Mouse (Mus musculus) ES-E14 (cell line): ENCODE measurements around the gene Ccnk.

ENCODE experiments used
- CHD2 ChIP-seq: IDR thresholded peaks from 2 replicates; pipeline ENCODE4 v1.6.1; 2014; ENCODE audit warnings: mild to moderate bottlenecking, low read depth, low read length, inconsistent platforms
- HCFC1 ChIP-seq: IDR thresholded peaks from 2 replicates; pipeline ENCODE4 v1.6.1; 2012; ENCODE audit warnings: low read length, inconsistent platforms, borderline replicate concordance; ENCODE audit not compliant: insufficient read depth
- MAFK ChIP-seq: IDR thresholded peaks from 2 replicates; pipeline ENCODE4 v1.6.1; 2014; ENCODE audit warnings: mild to moderate bottlenecking, low read depth, low read length, inconsistent platforms; ENCODE audit not compliant: insufficient read depth
- ZC3H11A ChIP-seq: IDR thresholded peaks from 2 replicates; pipeline ENCODE4 v1.6.1; 2012; ENCODE audit warnings: low read depth, mild to moderate bottlenecking, inconsistent platforms, low read length, borderline replicate concordance
- ZNF384 ChIP-seq: IDR thresholded peaks from 2 replicates; pipeline ENCODE4 v1.6.1; 2012; ENCODE audit warnings: low read depth, low read length, inconsistent platforms

DNA sequence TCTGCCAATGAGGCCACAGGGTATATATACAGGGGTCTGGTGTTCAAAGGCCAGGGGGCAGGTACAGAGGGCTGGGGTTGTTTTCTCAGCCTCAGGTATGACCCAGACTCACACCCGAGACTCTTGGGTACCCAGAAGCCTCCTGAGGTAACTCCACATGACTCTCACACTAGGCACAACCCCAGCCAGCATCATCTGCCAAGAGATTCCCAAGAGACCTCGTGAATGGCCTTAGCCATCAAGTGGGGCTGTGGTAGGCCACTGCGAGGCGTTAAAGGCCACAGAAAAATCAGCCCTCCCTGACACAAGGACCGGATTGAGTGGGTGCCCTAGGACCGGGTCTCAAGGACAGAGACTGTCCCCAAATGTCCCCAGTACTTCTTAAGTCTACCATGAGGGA is 33.1 kb downstream of the Ccnk start:
- TF ChIP-seq HCFC1 (no peak), CHD2 (no peak), ZC3H11A (no peak), MAFK (no peak), ZNF384 (no peak)
